Mouse (Mus musculus) urinary bladder, postnatal 36 days (tissue): ENCODE data around the gene Hdac7.
"Not testable (repeated sequence)": the region's sequence is repeated elsewhere in the genome, so short reads cannot be mapped to it uniquely, and the experiment has no call there.

Experiments used
- DNase-seq, 2 experiments: peaks; one replicate each; pipeline ENCODE4 v3.0.0; 2022; ENCODE audit warnings: low spot score in 2 of 2, mixed read lengths in 1 of 2

Hdac7 gene

GRCm38 (mm10) chr15:97844037-97845034 lies at the start of gene Hdac7:
Gene Hdac7 (minus strand): TSS chr15:97844502.
- no peak for DNase-seq

GRCm38 (mm10) chr15:97892506-97892905 lies 48.2 kb upstream of the Hdac7 start:
- DNase-seq = no peak

- no peak for DNase-seq
Observed at GRCm38 (mm10) chr15:97890450-97890849, 46.1 kb upstream of the Hdac7 start.

GRCm38 (mm10) chr15:97890017-97890416 lies 45.7 kb upstream of the Hdac7 start:
- DNase-seq = no peak

- DNase-seq = no peak
Observed at GRCm38 (mm10) chr15:97887541-97888016, 43.3 kb upstream of the Hdac7 start.

- no peak for DNase-seq
Observed at GRCm38 (mm10) chr15:97881423-97881822, 37.1 kb upstream of the Hdac7 start.

GRCm38 (mm10) chr15:97880441-97880840 lies 36.1 kb upstream of the Hdac7 start:
- DNase-seq = no peak

GRCm38 (mm10) chr15:97878696-97879328 lies 34.5 kb upstream of the Hdac7 start:
- no peak for DNase-seq

- peak in 1 of 2 experiments; percentile 15 for DNase-seq
Observed at GRCm38 (mm10) chr15:97875784-97876183, 31.5 kb upstream of the Hdac7 start.

- DNase-seq = no peak
Observed at GRCm38 (mm10) chr15:97873717-97874116, 29.4 kb upstream of the Hdac7 start.

- no peak for DNase-seq
Observed at GRCm38 (mm10) chr15:97872161-97872560, 27.9 kb upstream of the Hdac7 start.

GRCm38 (mm10) chr15:97871055-97872030 lies 27.0 kb upstream of the Hdac7 start:
- no peak for DNase-seq

- DNase-seq = not testable (repeated sequence)
Observed at GRCm38 (mm10) chr15:97870116-97870515, 25.8 kb upstream of the Hdac7 start.

GRCm38 (mm10) chr15:97868985-97869384 lies 24.7 kb upstream of the Hdac7 start:
- DNase-seq = no peak

GRCm38 (mm10) chr15:97865988-97866387 lies 21.7 kb upstream of the Hdac7 start:
- DNase-seq = no peak

GRCm38 (mm10) chr15:97865175-97865574 lies 20.9 kb upstream of the Hdac7 start:
- DNase-seq = no peak

GRCm38 (mm10) chr15:97864361-97865045 lies 20.2 kb upstream of the Hdac7 start:
- no peak for DNase-seq

GRCm38 (mm10) chr15:97863494-97863881 lies 19.2 kb upstream of the Hdac7 start:
- no peak for DNase-seq

GRCm38 (mm10) chr15:97862881-97863493 lies 18.7 kb upstream of the Hdac7 start:
- no peak for DNase-seq

- no peak for DNase-seq
Observed at GRCm38 (mm10) chr15:97860353-97860752, 16.1 kb upstream of the Hdac7 start.
